Mouse (Mus musculus): ENCODE measurements around the gene Sde2. TPM values are rescaled to one million over a fixed set of nuclear protein-coding genes. Genes with fewer than 3 reads are reported as not detected.

The Sde2 gene
- total RNA-seq, 2 experiments from 2014 or later: 18.8 to 21.0 TPM

GRCm38 (mm10) chr1:180912792-180913191, 61.9 kb downstream of the Sde2 start:
- intact Hi-C loops (cut with DNase I): no loop called here

GRCm38 (mm10) chr1:180913797-180914196, 62.9 kb downstream of the Sde2 start:
- intact Hi-C loops (cut with DNase I): no loop called here
- no peak for DNase-seq (ENCODE audit: low spot score in 2 of 2)

More at GRCm38 (mm10) chr1:180912792-180913191, 61.9 kb downstream of the Sde2 start:
- DNase-seq (ENCODE audit: low spot score in 2 of 2): no peak

GRCm38 (mm10) chr1:180916425-180916824, 65.5 kb downstream of the Sde2 start:
- intact Hi-C loops (cut with DNase I): no loop called here
- no peak for DNase-seq (ENCODE audit: low spot score in 2 of 2)

GRCm38 (mm10) chr1:180917053-180917452, 66.1 kb downstream of the Sde2 start:
- intact Hi-C loops (cut with DNase I): no loop called here
- no peak for DNase-seq (ENCODE audit: low spot score in 2 of 2)

Other genes starting within 250 kb of the Sde2 start
- 1 to 10 TPM; 4.3 to 5.1 TPM for gene Lin9, start 210.0 kb upstream of the Sde2 start, total RNA-seq (2021)
- gene Mixl1, start 154.1 kb upstream of the Sde2 start, total RNA-seq (2021): not detected
- 10 to 100 TPM; 32.6 to 33.6 TPM for gene Acbd3, start 125.1 kb upstream of the Sde2 start, total RNA-seq (2021)
- gene H3f3a, start 37.2 kb upstream of the Sde2 start, total RNA-seq (2021): 100 to 1,000 TPM; 301 to 318 TPM
- gene Lefty2, start 42.0 kb downstream of the Sde2 start, total RNA-seq (2021): 1 to 10 TPM in 1 of 2 experiments, under 1 TPM in 1; 0.37 to 2.0 TPM
- gene Pycr2, start 53.2 kb downstream of the Sde2 start, total RNA-seq (2021): 10 to 100 TPM; 29.8 to 30.2 TPM
- under 1 TPM; 0.44 to 0.89 TPM for gene Lefty1, start 83.9 kb downstream of the Sde2 start, total RNA-seq (2021)
- gene Tmem63a, start 91.2 kb downstream of the Sde2 start, total RNA-seq (2021): 10 to 100 TPM; 10.5 to 11.1 TPM
- 10 to 100 TPM; 24.6 to 34.3 TPM for gene Ephx1, start 169.8 kb downstream of the Sde2 start, total RNA-seq (2021)
- not detected for gene 9130409I23Rik, start 200.1 kb downstream of the Sde2 start, total RNA-seq (2021)

Measured in left cerebral cortex, postnatal 25 days (tissue).